Mouse (Mus musculus): ENCODE measurements at regions not wholly inside any gene's neighbourhood (a gene's known extent, or its start where the extent isn't known, plus 50 kb on each side); places are given as distances from the start of the nearest gene placed in this dataset.

DNA sequence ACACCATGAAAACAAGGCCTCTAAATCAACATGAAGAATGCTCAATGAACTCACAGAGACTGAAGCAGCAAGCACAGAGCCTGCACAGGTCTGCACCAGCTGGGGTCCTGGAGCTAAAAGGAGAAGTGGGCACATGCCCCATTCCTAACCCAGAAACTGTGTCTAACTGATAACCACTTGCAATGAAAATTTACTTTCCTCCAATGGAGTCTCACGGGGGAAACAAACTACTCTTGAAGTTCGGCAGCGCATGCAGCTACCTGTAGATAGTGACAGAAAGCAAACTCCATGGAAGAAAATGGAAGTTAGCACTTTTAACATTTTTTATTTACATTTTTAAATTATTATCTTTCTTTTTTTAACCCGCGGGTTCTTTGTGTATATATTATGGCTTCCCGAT is 76.8 kb upstream of the Akap6 start:
- H3K4me3 ChIP-seq (ENCODE audit: low read depth, low read length): no peak overlapping the region
- H3K27me3 ChIP-seq (ENCODE audit: control insufficient read depth, insufficient read depth, low read length): no peaks in the 10 kb centered on the region
- ATAC-seq (ENCODE audit: low FRiP score) (no peak), DNase-seq (ENCODE audit: low spot score) (no peak)
- no peak overlapping the region for H3K4me2 ChIP-seq (replicated peaks; ENCODE audit: low read depth, low read length)
- no peak overlapping the region for H3K27ac ChIP-seq (ENCODE audit: low read depth, low read length)
- 0 out of 2 replicates have a peak, but pooled peaks cover 2% of the 10 kb centered on the region for H3K4me1 ChIP-seq (replicated peaks; ENCODE audit: control insufficient read depth, insufficient read depth, low read length)
- WGBS: 94% methylated on average over 6 of the region's 6 CpGs
- no peaks in the 10 kb centered on the region for H3K9me3 ChIP-seq (ENCODE audit: control insufficient read depth, low read length)
- H3K9ac ChIP-seq (ENCODE audit: low read depth, low read length): no peak overlapping the region
- no peaks in the 10 kb centered on the region for H3K36me3 ChIP-seq (ENCODE audit: control insufficient read depth, insufficient read depth, low read length)

DNA sequence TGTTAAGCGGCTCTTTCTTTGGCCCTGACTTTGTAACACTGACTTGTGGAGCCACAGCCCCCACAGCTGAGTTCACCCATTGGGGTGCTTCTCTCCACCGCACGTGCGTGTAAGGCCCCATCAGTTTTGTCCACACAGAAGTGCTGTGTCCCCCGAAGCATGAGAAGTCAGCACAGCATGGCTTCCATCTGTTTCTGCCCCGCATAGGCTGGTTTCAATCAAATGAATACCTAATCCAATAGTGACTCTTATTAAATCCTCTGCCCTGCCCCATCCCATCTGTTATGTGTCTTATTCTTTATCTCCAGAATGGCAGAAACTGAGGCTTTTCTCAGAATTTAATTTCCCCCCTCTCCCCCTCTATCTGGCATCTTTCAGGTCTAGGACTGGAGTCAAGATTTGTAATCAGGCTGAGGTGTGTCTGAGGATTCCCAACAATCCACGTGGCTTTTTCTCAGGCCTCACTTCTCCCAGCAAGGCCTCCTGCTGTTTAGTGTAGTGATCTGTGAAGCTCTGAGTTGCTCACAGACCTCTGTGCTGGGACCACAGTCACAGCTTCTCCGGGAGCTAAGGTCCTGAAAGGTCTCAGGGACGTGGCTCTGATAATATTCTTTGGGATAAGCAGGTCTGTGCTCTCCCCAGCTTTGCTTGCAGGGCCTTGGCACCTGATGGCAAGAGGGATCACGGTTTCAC is 75.6 kb upstream of the Akap6 start:
- H3K27ac ChIP-seq (ENCODE audit: low read depth, low read length): no peak overlapping the region
- H3K4me1 ChIP-seq (replicated peaks; ENCODE audit: control insufficient read depth, insufficient read depth, low read length): 0 out of 2 replicates have a peak, but pooled peaks cover 2% of the 10 kb centered on the region
- no peaks in the 10 kb centered on the region for H3K36me3 ChIP-seq (ENCODE audit: control insufficient read depth, insufficient read depth, low read length)
- H3K4me3 ChIP-seq (ENCODE audit: low read depth, low read length): no peak overlapping the region
- no peak overlapping the region for H3K9ac ChIP-seq (ENCODE audit: low read depth, low read length)
- H3K4me2 ChIP-seq (replicated peaks; ENCODE audit: low read depth, low read length): no peak overlapping the region
- ATAC-seq (ENCODE audit: low FRiP score): no peak
- no peak for DNase-seq (ENCODE audit: low spot score)
- WGBS: 65% methylated on average over 10 of the region's 10 CpGs
- H3K27me3 ChIP-seq (ENCODE audit: control insufficient read depth, insufficient read depth, low read length): no peaks in the 10 kb centered on the region
- no peaks in the 10 kb centered on the region for H3K9me3 ChIP-seq (ENCODE audit: control insufficient read depth, low read length)

DNA sequence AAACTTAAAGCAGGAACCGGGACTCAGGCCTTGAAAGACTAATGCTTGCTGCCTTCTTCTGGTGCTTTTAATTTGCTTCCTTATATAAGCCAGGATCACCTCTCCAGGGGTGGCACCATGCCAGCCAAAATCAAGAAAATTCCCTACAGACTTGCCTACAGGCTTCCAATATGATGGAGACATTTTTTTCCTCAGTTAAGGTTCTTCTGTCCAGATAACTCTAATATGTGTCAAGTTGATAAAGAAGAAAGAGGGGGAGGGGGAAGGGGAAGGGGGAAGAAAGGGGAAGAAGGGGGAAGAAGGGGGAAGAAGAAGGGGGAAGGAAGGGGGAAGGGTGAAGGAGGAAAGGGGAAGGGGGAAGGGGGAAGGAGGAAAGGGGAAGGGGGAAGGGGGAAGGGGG is 74.3 kb upstream of the Akap6 start:
- 79% methylated on average over 1 of the region's 1 CpGs for WGBS
- H3K27me3 ChIP-seq (ENCODE audit: control insufficient read depth, insufficient read depth, low read length): no peaks in the 10 kb centered on the region

DNA sequence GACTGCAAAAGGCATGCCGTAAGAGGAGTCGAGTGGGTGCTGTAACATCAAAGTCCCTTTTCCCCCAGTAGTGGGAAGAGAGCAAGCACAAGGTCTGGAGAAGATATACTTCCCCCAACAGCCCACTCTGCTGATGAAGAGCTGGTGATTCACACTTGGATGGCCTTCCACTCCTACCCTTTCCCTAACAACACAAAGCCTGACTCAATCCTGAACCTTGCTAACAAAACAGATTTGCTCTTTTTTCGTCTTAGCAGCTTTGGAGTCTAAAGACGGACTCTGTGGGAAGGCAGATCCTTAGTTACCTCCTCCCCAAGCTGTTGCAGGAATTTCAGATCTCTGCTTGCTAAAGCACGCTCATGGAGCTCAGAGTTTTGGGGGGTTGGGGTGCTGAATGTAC is 70.4 kb upstream of the Akap6 start:
- Histone ChIP-seq H3K4me2 (replicated peaks; ENCODE audit: low read depth, low read length) (no peak overlapping the region), H3K27ac (ENCODE audit: low read depth, low read length) (no peak overlapping the region), H3K27me3 (ENCODE audit: control insufficient read depth, insufficient read depth, low read length) (no peaks in the 10 kb centered on the region), H3K36me3 (ENCODE audit: control insufficient read depth, insufficient read depth, low read length) (no peaks in the 10 kb centered on the region), H3K9ac (ENCODE audit: low read depth, low read length) (no peak overlapping the region), H3K4me3 (ENCODE audit: low read depth, low read length) (no peak overlapping the region), H3K4me1 (replicated peaks; ENCODE audit: control insufficient read depth, insufficient read depth, low read length) (no peaks in the 10 kb centered on the region), H3K9me3 (ENCODE audit: control insufficient read depth, low read length) (no peaks in the 10 kb centered on the region)
- ATAC-seq (ENCODE audit: low FRiP score) (no peak), DNase-seq (ENCODE audit: low spot score) (no peak)
- WGBS: 66% methylated on average over 5 of the region's 5 CpGs

More for the DNA sequence above, 74.3 kb upstream of the Akap6 start:
- no peak for DNase-seq (ENCODE audit: low spot score)
- no peaks in the 10 kb centered on the region for H3K36me3 ChIP-seq (ENCODE audit: control insufficient read depth, insufficient read depth, low read length)
- no peaks in the 10 kb centered on the region for H3K9me3 ChIP-seq (ENCODE audit: control insufficient read depth, low read length)
- H3K4me3 ChIP-seq (ENCODE audit: low read depth, low read length): no peak overlapping the region
- no peak for ATAC-seq (ENCODE audit: low FRiP score)
- H3K27ac ChIP-seq (ENCODE audit: low read depth, low read length): no peak overlapping the region
- 0 out of 2 replicates have a peak, but pooled peaks cover 2% of the 10 kb centered on the region for H3K4me1 ChIP-seq (replicated peaks; ENCODE audit: control insufficient read depth, insufficient read depth, low read length)
- H3K4me2 ChIP-seq (replicated peaks; ENCODE audit: low read depth, low read length): no peak overlapping the region
- H3K9ac ChIP-seq (ENCODE audit: low read depth, low read length): no peak overlapping the region

DNA sequence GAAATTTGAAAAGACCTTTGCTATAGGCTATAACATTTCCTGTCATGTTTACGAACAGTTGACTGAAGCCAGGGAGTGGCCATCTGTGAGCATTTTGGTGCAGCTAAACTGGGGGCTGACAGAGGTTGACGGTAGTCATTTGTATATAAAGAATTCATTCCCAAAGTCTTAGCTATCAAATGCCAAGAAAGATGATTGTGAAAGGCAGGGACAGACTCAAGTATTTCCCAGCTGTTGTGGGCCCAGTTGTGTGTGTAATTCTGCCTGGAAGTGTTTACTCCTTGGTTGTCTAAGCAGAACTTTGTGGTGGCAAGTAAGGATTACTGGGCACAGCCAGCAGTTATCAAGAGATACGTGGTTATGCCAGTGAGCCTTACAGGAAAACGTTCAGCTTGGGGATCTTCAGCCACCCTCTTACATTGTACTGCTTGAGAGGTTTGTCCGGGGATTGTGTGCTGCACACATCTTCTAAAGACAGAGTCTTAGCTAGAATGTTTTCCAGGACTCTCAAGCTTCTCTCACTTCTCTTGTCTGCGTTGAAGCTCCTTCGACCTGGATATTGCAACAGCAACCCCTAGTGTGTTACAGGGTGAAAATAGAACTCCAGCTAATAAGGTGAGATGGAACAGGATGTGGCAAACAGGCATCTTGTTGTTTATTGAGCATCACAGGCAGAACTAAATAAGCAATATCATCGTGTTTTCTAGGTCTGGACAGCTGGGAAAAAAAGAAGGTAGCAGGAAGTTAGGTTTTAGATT is 63.9 kb upstream of the Akap6 start:
- 78% methylated on average over 8 of the region's 8 CpGs for WGBS
- ATAC-seq (ENCODE audit: low FRiP score) (no peak), DNase-seq (ENCODE audit: low spot score) (no peak)

DNA sequence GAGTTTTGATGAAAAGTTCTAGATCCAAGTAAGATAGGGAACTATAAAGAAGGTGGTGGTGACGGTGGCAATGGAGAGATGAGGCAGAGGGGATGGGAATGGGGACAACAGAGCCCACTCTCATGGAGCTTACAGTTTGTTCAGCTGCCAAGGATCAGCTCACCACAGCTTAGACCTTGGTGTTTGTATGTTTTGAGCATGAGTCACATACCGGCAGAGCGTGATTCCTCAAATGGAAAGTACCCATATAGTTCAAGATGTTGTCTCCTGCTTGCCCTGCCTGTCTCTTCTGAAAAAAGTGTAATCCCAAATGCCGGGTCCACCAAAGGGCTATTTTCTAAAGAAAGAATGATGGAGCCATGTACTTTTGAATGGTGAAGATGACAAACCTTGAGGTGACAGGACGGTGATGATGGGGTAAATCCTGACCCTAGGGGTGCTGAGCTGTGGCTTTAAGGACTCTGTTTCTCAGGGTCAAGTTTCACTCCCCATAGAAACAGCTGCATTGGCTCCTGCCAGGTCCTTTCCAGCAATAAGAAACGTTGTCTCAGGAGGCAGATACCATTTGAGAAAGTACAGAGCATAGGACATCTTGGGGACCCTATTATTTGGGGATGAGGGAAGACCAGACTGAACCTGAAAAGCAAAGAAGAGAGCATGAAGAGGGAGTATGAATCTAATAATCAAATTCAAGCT is 62.8 kb upstream of the Akap6 start:
- Histone ChIP-seq H3K9me3 (ENCODE audit: control insufficient read depth, low read length) (no peaks in the 10 kb centered on the region), H3K4me1 (replicated peaks; ENCODE audit: control insufficient read depth, insufficient read depth, low read length) (no peaks in the 10 kb centered on the region), H3K27ac (ENCODE audit: low read depth, low read length) (no peak overlapping the region), H3K4me2 (replicated peaks; ENCODE audit: low read depth, low read length) (no peak overlapping the region), H3K4me3 (ENCODE audit: low read depth, low read length) (no peak overlapping the region), H3K27me3 (ENCODE audit: control insufficient read depth, insufficient read depth, low read length) (no peaks in the 10 kb centered on the region), H3K9ac (ENCODE audit: low read depth, low read length) (no peak overlapping the region), H3K36me3 (ENCODE audit: control insufficient read depth, insufficient read depth, low read length) (no peaks in the 10 kb centered on the region)
- DNase-seq (ENCODE audit: low spot score): no peak
- ATAC-seq (ENCODE audit: low FRiP score): no peak
- WGBS: 76% methylated on average over 6 of the region's 6 CpGs

More for the DNA sequence above, 63.9 kb upstream of the Akap6 start:
- Histone ChIP-seq H3K27me3 (ENCODE audit: control insufficient read depth, insufficient read depth, low read length) (no peaks in the 10 kb centered on the region), H3K4me2 (replicated peaks; ENCODE audit: low read depth, low read length) (no peak overlapping the region), H3K36me3 (ENCODE audit: control insufficient read depth, insufficient read depth, low read length) (no peaks in the 10 kb centered on the region), H3K27ac (ENCODE audit: low read depth, low read length) (no peak overlapping the region), H3K9me3 (ENCODE audit: control insufficient read depth, low read length) (no peaks in the 10 kb centered on the region), H3K4me1 (replicated peaks; ENCODE audit: control insufficient read depth, insufficient read depth, low read length) (no peaks in the 10 kb centered on the region), H3K4me3 (ENCODE audit: low read depth, low read length) (no peak overlapping the region), H3K9ac (ENCODE audit: low read depth, low read length) (no peak overlapping the region)

DNA sequence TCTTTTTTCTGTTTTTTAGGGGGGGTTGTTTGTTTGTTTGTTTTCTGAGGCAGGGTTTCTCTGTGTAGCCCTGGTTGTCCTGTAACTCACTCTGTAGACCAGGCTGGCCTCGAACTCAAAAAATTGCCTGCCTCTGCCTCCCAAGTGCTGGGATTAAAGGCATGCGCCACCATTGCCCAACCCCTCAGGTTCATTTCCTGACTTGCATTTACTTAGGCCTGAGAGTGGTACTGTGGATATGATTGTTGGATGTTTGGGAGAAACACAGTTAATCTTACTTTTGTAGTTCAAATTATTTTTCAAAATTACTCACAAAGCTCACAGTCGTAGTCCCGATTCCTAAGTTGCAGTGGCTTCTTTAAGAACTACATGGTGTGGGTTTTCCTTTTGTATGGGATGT is 62.3 kb upstream of the Akap6 start:
- Histone ChIP-seq H3K4me3 (ENCODE audit: low read depth, low read length) (no peak overlapping the region), H3K9me3 (ENCODE audit: control insufficient read depth, low read length) (no peaks in the 10 kb centered on the region), H3K4me1 (replicated peaks; ENCODE audit: control insufficient read depth, insufficient read depth, low read length) (no peaks in the 10 kb centered on the region), H3K36me3 (ENCODE audit: control insufficient read depth, insufficient read depth, low read length) (no peaks in the 10 kb centered on the region), H3K9ac (ENCODE audit: low read depth, low read length) (no peak overlapping the region), H3K27ac (ENCODE audit: low read depth, low read length) (no peak overlapping the region), H3K4me2 (replicated peaks; ENCODE audit: low read depth, low read length) (no peak overlapping the region), H3K27me3 (ENCODE audit: control insufficient read depth, insufficient read depth, low read length) (no peaks in the 10 kb centered on the region)
- WGBS: 94% methylated on average over 4 of the region's 4 CpGs
- ATAC-seq (ENCODE audit: low FRiP score): no peak
- DNase-seq (ENCODE audit: low spot score): no peak

DNA sequence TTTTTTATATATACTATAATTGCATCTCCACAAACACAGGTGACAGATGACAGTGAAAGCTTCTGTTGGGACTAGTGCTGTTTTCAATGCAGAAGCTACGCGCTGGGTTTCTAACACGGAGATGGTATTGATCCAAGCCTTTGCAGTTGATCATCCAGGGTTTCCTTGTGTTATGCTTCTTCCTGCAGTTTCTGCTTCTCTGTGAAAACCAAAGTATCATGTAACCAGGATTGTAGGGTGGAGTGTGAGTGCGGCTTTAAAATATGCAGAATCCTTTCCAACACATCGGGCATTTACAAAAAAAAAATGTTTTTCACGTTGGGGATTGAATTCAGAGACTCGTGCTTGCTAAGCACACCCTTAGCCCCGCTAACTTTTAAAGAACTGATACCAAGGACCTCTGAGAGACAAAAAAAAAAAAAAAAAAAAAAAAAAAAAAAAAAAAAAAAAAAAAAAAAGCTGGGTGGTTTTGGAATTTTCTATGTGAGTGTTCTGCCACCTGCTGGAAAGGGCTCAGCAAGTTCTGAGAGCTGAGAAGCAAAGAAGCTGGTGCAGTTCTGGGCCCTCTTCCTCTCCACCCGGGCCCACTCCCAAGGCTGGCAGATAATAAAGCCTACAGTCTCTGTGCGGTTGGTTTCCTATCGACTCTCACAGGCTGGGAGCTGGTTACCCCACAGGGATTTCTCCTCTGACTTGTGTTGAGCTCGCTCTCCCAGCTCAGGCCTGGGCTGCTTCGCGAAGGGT is 61.5 kb upstream of the Akap6 start:
- H3K27me3 ChIP-seq (ENCODE audit: control insufficient read depth, insufficient read depth, low read length): no peaks in the 10 kb centered on the region
- no peak overlapping the region for H3K4me3 ChIP-seq (ENCODE audit: low read depth, low read length)
- DNase-seq (ENCODE audit: low spot score): peak; percentile 41
- no peak overlapping the region for H3K9ac ChIP-seq (ENCODE audit: low read depth, low read length)
- no peaks in the 10 kb centered on the region for H3K36me3 ChIP-seq (ENCODE audit: control insufficient read depth, insufficient read depth, low read length)
- WGBS: 65% methylated on average over 14 of the region's 14 CpGs
- H3K9me3 ChIP-seq (ENCODE audit: control insufficient read depth, low read length): no peaks in the 10 kb centered on the region
- H3K4me1 ChIP-seq (replicated peaks; ENCODE audit: control insufficient read depth, insufficient read depth, low read length): no peaks in the 10 kb centered on the region
- H3K4me2 ChIP-seq (replicated peaks; ENCODE audit: low read depth, low read length): no peak overlapping the region
- ATAC-seq (ENCODE audit: low FRiP score): no peak
- H3K27ac ChIP-seq (ENCODE audit: low read depth, low read length): no peak overlapping the region

Measured in hindbrain, embryonic 11.5 days (tissue).